Mouse (Mus musculus): Measurements from ENCODE around the gene Cd38. TPM values are rescaled to one million over a fixed set of nuclear protein-coding genes. Genes with fewer than 3 reads are reported as not detected.

The Cd38 gene
- total and polyA plus RNA-seq, 2 experiments from 2014 or later: 12.9 to 17.2 TPM

- DNase-seq (ENCODE audit: low spot score) (no peak), ATAC-seq (ENCODE audit: insufficient read depth, low read depth) (no peak)
- Histone ChIP-seq H3K27me3 (ENCODE audit: control insufficient read depth, insufficient read depth, low read length) (no peaks in the 10 kb centered on the region), H3K4me1 (ENCODE audit: control insufficient read depth, insufficient read depth) (peaks cover 8% of the 10 kb centered on the region), H3K9me3 (replicated peaks; ENCODE audit: control insufficient read depth, low read length) (no peaks in the 10 kb centered on the region), H3K4me3 (ENCODE audit: low read depth, low read length) (no peak overlapping the region), H3K4me2 (ENCODE audit: low read depth, low read length) (no peak overlapping the region), H3K27ac (ENCODE audit: low read depth) (no peak overlapping the region), H3K9ac (replicated peaks; ENCODE audit: low read depth, low read length) (no peak overlapping the region), H3K36me3 (replicated peaks; ENCODE audit: control insufficient read depth, insufficient read depth, low read length) (no peaks in the 10 kb centered on the region)
- 66% methylated on average over 1 of the region's 1 CpGs for WGBS
- TF ChIP-seq CTCF (IDR thresholded peaks at IDR 0.05; ENCODE audit: low read depth): no peak
- TF ChIP-seq EP300 (IDR thresholded peaks at IDR 0.05; ENCODE audit: low read depth): no peak
Measured at GRCm38 (mm10) chr5:43953241-43953640, 84.9 kb downstream of the Cd38 start.

- no peak overlapping the region for H3K9ac ChIP-seq (replicated peaks; ENCODE audit: low read depth, low read length)
- no peaks in the 10 kb centered on the region for H3K36me3 ChIP-seq (replicated peaks; ENCODE audit: control insufficient read depth, insufficient read depth, low read length)
- H3K9me3 ChIP-seq (replicated peaks; ENCODE audit: control insufficient read depth, low read length): no peaks in the 10 kb centered on the region
- ATAC-seq (ENCODE audit: insufficient read depth, low read depth): no peak
- H3K4me1 ChIP-seq (ENCODE audit: control insufficient read depth, insufficient read depth): no peaks in the 10 kb centered on the region
- no peak overlapping the region for H3K27ac ChIP-seq (ENCODE audit: low read depth)
- TF ChIP-seq EP300 (IDR thresholded peaks at IDR 0.05; ENCODE audit: low read depth) (no peak), CTCF (IDR thresholded peaks at IDR 0.05; ENCODE audit: low read depth) (no peak)
- no peak for DNase-seq (ENCODE audit: low spot score)
- H3K27me3 ChIP-seq (ENCODE audit: control insufficient read depth, insufficient read depth, low read length): no peaks in the 10 kb centered on the region
- H3K4me3 ChIP-seq (ENCODE audit: low read depth, low read length): no peak overlapping the region
- WGBS: 74% methylated on average over 3 of the region's 3 CpGs
- no peak overlapping the region for H3K4me2 ChIP-seq (ENCODE audit: low read depth, low read length)
Measured at GRCm38 (mm10) chr5:43959884-43960440, 91.6 kb downstream of the Cd38 start.

- DNase-seq (ENCODE audit: low spot score) (no peak), ATAC-seq (ENCODE audit: insufficient read depth, low read depth) (no peak)
- H3K36me3 ChIP-seq (replicated peaks; ENCODE audit: control insufficient read depth, insufficient read depth, low read length): no peaks in the 10 kb centered on the region
- 75% methylated on average over 3 of the region's 3 CpGs for WGBS
- H3K4me1 ChIP-seq (ENCODE audit: control insufficient read depth, insufficient read depth): no peaks in the 10 kb centered on the region
- no peaks in the 10 kb centered on the region for H3K27me3 ChIP-seq (ENCODE audit: control insufficient read depth, insufficient read depth, low read length)
- no peak overlapping the region for H3K4me3 ChIP-seq (ENCODE audit: low read depth, low read length)
- H3K9ac ChIP-seq (replicated peaks; ENCODE audit: low read depth, low read length): no peak overlapping the region
- TF ChIP-seq CTCF (IDR thresholded peaks at IDR 0.05; ENCODE audit: low read depth) (no peak), EP300 (IDR thresholded peaks at IDR 0.05; ENCODE audit: low read depth) (no peak)
- no peaks in the 10 kb centered on the region for H3K9me3 ChIP-seq (replicated peaks; ENCODE audit: control insufficient read depth, low read length)
- no peak overlapping the region for H3K4me2 ChIP-seq (ENCODE audit: low read depth, low read length)
- H3K27ac ChIP-seq (ENCODE audit: low read depth): no peak overlapping the region
Measured at GRCm38 (mm10) chr5:43961056-43961455, 92.7 kb downstream of the Cd38 start.

Other genes starting within 250 kb of the Cd38 start
- 3.1 and 4.0 TPM in 2 replicates for gene Cc2d2a, start 206.2 kb upstream of the Cd38 start, total RNA-seq (2014; rRNA removed; ENCODE audit: low replicate concordance)
- gene Cc2d2a, start 206.2 kb upstream of the Cd38 start, polyA plus RNA-seq (2015; fragmentation: Nextera tagmentation; extraction: Ambion mirVana): 6.4 and 6.6 TPM in 2 replicates
- gene Bst1, start 49.7 kb upstream of the Cd38 start, total RNA-seq (2014; rRNA removed; ENCODE audit: low replicate concordance): 0.15 and 0.70 TPM in 2 replicates
- 0.70 and 1.2 TPM in 2 replicates for gene Bst1, start 49.7 kb upstream of the Cd38 start, polyA plus RNA-seq (2015; fragmentation: Nextera tagmentation; extraction: Ambion mirVana)
- 48.9 and 56.0 TPM in 2 replicates for gene Fbxl5, start 46.9 kb upstream of the Cd38 start, total RNA-seq (2014; rRNA removed; ENCODE audit: low replicate concordance)
- 40.3 and 41.9 TPM in 2 replicates for gene Fbxl5, start 46.9 kb upstream of the Cd38 start, polyA plus RNA-seq (2015; fragmentation: Nextera tagmentation; extraction: Ambion mirVana)
- not detected in 2 replicates for gene Gm7879, start 44.6 kb downstream of the Cd38 start, total RNA-seq (2014; rRNA removed; ENCODE audit: low replicate concordance)
- gene Gm7879, start 44.6 kb downstream of the Cd38 start, polyA plus RNA-seq (2015; fragmentation: Nextera tagmentation; extraction: Ambion mirVana): not detected in 2 replicates
- gene Fgfbp1, start 113.2 kb downstream of the Cd38 start, total RNA-seq (2014; rRNA removed; ENCODE audit: low replicate concordance): 3.5 and 7.3 TPM in 2 replicates
- gene Fgfbp1, start 113.2 kb downstream of the Cd38 start, polyA plus RNA-seq (2015; fragmentation: Nextera tagmentation; extraction: Ambion mirVana): 0.87 and 1.3 TPM in 2 replicates
- gene Prom1, start 233.5 kb downstream of the Cd38 start, total RNA-seq (2014; rRNA removed; ENCODE audit: low replicate concordance): 2.8 and 4.4 TPM in 2 replicates
- 2.6 and 3.1 TPM in 2 replicates for gene Prom1, start 233.5 kb downstream of the Cd38 start, polyA plus RNA-seq (2015; fragmentation: Nextera tagmentation; extraction: Ambion mirVana)

Data from heart, postnatal 0 days (tissue).